Mouse (Mus musculus) kidney, embryonic 14.5 days (tissue): Measurements from ENCODE around the gene Bet1l. TPM values are rescaled to one million over a fixed set of nuclear protein-coding genes. Genes with fewer than 3 reads are reported as not detected.

Experiments
- ATAC-seq: fragments of 200-750 bp; cut with Nextera tagmentation; 2 replicates; pipeline ENCODE4 v1.8.0; 2017; ENCODE audit warnings: moderate number of reproducible peaks, mild to moderate bottlenecking, moderate TSS enrichment, moderate library complexity; ENCODE audit not compliant: low FRiP score, low TSS enrichment
- H3K27ac ChIP-seq: fragments of 300-500 bp; sonication (generic); 2 replicates; pipeline ENCODE4 v1.5.1; 2014; ENCODE audit warnings: low read depth, mild to moderate bottlenecking, low read length, moderate library complexity, mixed read lengths
- H3K27me3 ChIP-seq: fragments of 300-500 bp; sonication (generic); 2 replicates; pipeline ENCODE4 v1.6.1; 2014; ENCODE audit warnings: mild to moderate bottlenecking, low read length; ENCODE audit not compliant: control insufficient read depth, insufficient read depth
- H3K36me3 ChIP-seq: fragments of 300-500 bp; sonication (generic); 2 replicates; pipeline ENCODE4 v1.6.1; 2014; ENCODE audit warnings: low read length, mixed read lengths; ENCODE audit not compliant: control insufficient read depth, insufficient read depth
- H3K4me1 ChIP-seq: fragments of 300-500 bp; sonication (generic); 2 replicates; pipeline ENCODE4 v1.6.1; 2014; ENCODE audit warnings: low read length, mixed read lengths; ENCODE audit not compliant: control insufficient read depth, insufficient read depth
- H3K4me2 ChIP-seq: fragments of 300-500 bp; sonication (generic); replicated peaks from 2 replicates; pipeline ENCODE4 v1.6.1; 2014; ENCODE audit warnings: low read depth, mild to moderate bottlenecking, low read length
- H3K4me3 ChIP-seq: fragments of 300-500 bp; sonication (generic); 2 replicates; pipeline ENCODE4 v1.5.1; 2014; ENCODE audit warnings: mild to moderate bottlenecking, low read length
- H3K9ac ChIP-seq: fragments of 300-500 bp; sonication (generic); 2 replicates; pipeline ENCODE4 v1.6.1; 2014; ENCODE audit warnings: low read depth, mild to moderate bottlenecking, low read length, moderate library complexity
- H3K9me3 ChIP-seq: fragments of 300-500 bp; sonication (generic); 2 replicates; pipeline ENCODE4 v1.6.1; 2016; ENCODE audit warnings: low read length; ENCODE audit not compliant: control insufficient read depth
- WGBS: fragments of 180-500 bp; shearing (Covaris S2); extraction: QIAGEN DNeasy Blood & Tissue Kit; methylation state at CpG from one replicate; pipeline ENCODE4 v1.1.7; 2014; 5-methylcytosine and 5-hydroxymethylcytosine counted together
- polyA plus RNA-seq: library from polyadenylated mRNA; unstranded; fragments of >200 nt; fragmentation: Nextera tagmentation; extraction: Ambion mirVana; gene quantifications from 2 replicates; pipeline ENCODE4 v1.2.1, GENCODE M21; 2014

The Bet1l gene
- polyA plus RNA-seq, 1 experiment from 2014 or later = 38.6 TPM

DNA sequence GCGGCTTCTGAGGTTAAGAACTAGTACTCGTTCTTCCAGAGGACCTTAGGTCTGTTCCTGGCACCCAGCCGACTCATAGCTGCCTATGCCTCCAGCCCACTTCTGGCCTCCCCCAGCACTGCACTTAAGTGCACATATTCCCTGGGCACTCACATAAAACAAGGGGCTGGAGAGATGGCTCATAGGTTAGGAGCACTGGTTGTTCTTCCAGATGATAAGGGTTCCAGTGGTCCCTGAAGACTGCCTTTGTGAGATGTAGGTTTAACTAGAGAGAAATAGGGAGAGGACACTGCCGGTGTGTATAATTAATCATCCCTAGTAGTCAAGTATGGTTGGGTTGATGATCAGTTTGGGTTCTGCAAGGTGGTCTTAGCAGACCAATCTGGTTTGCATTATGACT is 34.6 kb downstream of the Bet1l start:
- H3K27me3 ChIP-seq = no peaks in the 10 kb centered on the region
- no peak for ATAC-seq
- 89% methylated on average over 4 of the region's 4 CpGs for WGBS
- 0 out of 2 replicates have a peak, but pooled peaks cover 3% of the 10 kb centered on the region for H3K4me1 ChIP-seq
- H3K9ac ChIP-seq = no peak overlapping the region
- no peak overlapping the region for H3K4me2 ChIP-seq
- no peak overlapping the region for H3K27ac ChIP-seq
- no peak overlapping the region for H3K4me3 ChIP-seq
- no peaks in the 10 kb centered on the region for H3K9me3 ChIP-seq
- H3K36me3 ChIP-seq = no peaks in the 10 kb centered on the region

DNA sequence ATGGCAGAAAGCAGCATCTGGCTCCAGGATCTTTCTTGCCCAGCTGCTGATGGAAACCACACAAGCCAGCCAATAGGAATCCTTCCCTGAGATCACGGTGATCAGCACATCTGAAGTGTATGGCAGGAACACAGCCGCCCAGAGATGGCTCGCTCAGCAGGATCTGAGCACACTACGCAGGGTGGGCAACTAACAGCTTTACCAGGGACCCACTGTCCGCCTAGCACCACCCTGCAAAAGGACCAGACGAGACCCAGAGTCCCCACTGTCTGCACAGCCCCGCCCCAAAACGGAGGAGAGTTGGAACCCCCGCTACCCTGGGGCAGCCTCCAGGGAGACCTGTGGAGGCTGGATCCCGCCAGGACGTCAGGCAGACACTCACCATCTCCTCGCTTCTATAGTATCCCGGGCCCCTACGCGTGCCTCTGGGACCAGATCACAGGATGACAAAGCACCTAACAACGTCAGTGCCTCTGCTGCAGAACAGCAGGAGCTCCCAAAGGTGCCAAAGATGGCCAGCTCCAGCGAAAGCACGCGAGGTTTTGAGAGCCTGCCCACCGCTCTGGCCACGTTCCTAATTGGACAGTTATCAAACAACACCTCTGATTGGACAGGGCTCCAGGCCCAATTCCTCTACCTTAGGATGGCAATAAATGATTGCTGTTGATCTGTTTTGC is 35.6 kb downstream of the Bet1l start, which contains the start of gene Zfp941:
Gene Zfp941, minus strand, starts transcription at position 526 of the 677 bp plus-strand sequence.
- Histone ChIP-seq H3K27me3 (no peaks in the 10 kb centered on the region), H3K9me3 (no peaks in the 10 kb centered on the region)
- peak; percentile 89 for ATAC-seq

DNA sequence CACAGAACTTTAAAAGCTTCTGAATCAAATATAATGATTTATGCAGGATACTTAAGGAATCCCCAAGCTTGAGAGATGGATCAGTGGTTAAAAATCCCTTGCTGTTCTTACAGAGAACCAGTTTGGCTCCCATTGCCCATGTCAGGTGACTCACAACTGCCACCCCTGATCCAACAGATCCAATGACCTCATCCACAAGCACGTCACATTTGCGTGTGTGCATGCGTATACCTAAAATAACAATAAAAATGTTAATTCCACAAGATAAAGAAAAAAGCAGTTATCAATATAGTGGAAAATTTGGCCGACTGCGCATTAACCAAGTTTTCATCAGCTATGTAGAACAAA is 36.1 kb downstream of the Bet1l start:
- no peak overlapping the region for H3K27ac ChIP-seq
- H3K4me3 ChIP-seq = peak overlapping the region; percentile 46
- no peak overlapping the region for H3K9ac ChIP-seq
- ATAC-seq = no peak
- no peaks in the 10 kb centered on the region for H3K9me3 ChIP-seq
- no peaks in the 10 kb centered on the region for H3K27me3 ChIP-seq
- H3K4me1 ChIP-seq = 0 out of 2 replicates have a peak, but pooled peaks cover 3% of the 10 kb centered on the region
- no peaks in the 10 kb centered on the region for H3K36me3 ChIP-seq
- 50% methylated on average over 5 of the region's 5 CpGs for WGBS
- peak overlapping the region; percentile 66 for H3K4me2 ChIP-seq

More for the DNA sequence above, 35.6 kb downstream of the Bet1l start, which contains the start of gene Zfp941:
- Histone ChIP-seq H3K27ac (no peak within 1 kb of the TSS), H3K4me1 (0 out of 2 replicates have a peak, but pooled peaks cover 3% of the 10 kb centered on the region), H3K9ac (peak within 1 kb of the TSS; percentile 46; the same call in 1 of the 2 replicates), H3K4me2 (peak within 1 kb of the TSS; percentile 66), H3K4me3 (peak within 1 kb of the TSS; percentile 46), H3K36me3 (no peaks in the 10 kb centered on the region)
- WGBS = 2% methylated on average over 21 of the region's 21 CpGs

DNA sequence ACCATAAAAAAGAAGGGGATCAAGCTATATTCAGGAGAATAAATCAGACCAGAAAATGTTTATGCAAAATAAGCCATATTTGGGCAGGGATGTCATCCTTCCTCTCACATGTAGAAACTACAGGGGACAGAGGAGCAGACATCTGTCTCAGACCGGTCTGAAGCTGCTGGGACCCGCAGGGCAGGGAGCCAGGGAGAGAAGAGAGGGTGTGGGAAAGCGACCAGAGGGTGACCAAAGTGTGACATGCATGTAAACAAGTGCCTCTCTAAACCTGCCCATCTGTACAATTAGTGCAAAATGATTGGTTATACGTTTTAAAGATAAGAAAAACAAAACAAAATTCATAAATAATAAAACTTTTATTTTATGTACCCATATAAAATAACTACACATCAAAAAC is 37.2 kb downstream of the Bet1l start:
- Histone ChIP-seq H3K4me1 (0 out of 2 replicates have a peak, but pooled peaks cover 3% of the 10 kb centered on the region), H3K9ac (no peak overlapping the region), H3K9me3 (no peaks in the 10 kb centered on the region), H3K4me2 (no peak overlapping the region), H3K27me3 (no peaks in the 10 kb centered on the region), H3K36me3 (no peaks in the 10 kb centered on the region), H3K27ac (no peak overlapping the region), H3K4me3 (no peak overlapping the region)
- WGBS = 74% methylated on average over 4 of the region's 4 CpGs
- no peak for ATAC-seq

DNA sequence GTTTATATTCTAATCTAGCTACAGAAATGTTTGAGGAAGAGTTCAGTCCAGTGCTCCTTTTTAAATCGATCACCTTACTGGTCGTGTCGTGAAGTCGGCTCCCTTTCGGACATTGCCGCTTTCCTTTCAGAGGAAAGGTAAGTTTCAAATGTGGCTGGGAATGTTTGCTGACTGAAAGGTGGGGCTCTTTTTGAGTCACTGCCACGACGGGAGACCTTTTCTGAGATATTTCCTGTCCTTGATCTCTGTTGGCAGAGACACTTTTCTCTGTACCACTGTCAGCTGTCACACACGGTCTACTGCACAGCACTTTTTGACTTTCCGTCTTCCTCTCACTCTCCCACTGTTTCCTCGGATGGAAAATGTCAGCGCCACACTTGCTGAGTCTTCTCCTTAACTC is 44.5 kb downstream of the Bet1l start:
- no peak for ATAC-seq
- Histone ChIP-seq H3K4me1 (no peaks in the 10 kb centered on the region), H3K4me3 (no peak overlapping the region), H3K4me2 (no peak overlapping the region), H3K27me3 (no peaks in the 10 kb centered on the region), H3K9ac (no peak overlapping the region), H3K9me3 (no peaks in the 10 kb centered on the region), H3K27ac (no peak overlapping the region), H3K36me3 (peaks cover 2% of the 10 kb centered on the region; the same call in 1 of the 2 replicates)
- WGBS = 91% methylated on average over 12 of the region's 12 CpGs

DNA sequence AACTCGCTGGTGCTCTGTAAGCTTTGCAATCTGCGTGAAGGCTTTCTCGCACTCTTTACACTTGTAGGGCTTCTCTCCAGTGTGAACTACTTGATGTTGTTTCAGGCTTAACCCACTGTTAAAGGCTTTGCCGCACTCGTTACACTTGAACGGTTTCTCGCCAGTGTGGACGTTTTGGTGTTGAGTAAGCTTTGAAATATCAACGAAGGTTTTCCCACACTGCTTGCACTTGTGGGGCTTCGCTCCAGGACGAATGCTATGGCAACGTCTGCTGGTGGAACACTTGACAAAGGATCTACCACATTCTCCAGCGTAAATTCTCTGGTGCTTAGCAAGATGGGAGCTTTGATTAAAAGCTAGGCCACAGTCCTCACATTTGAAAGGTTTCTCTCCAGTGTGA is 45.7 kb downstream of the Bet1l start:
- no peak overlapping the region for H3K27ac ChIP-seq
- no peaks in the 10 kb centered on the region for H3K9me3 ChIP-seq
- peaks cover 2% of the 10 kb centered on the region; the same call in 1 of the 2 replicates for H3K36me3 ChIP-seq
- no peak for ATAC-seq
- no peak overlapping the region for H3K4me3 ChIP-seq
- H3K9ac ChIP-seq = no peak overlapping the region
- no peak overlapping the region for H3K4me2 ChIP-seq
- 85% methylated on average over 13 of the region's 13 CpGs for WGBS
- no peaks in the 10 kb centered on the region for H3K27me3 ChIP-seq
- H3K4me1 ChIP-seq = no peaks in the 10 kb centered on the region

DNA sequence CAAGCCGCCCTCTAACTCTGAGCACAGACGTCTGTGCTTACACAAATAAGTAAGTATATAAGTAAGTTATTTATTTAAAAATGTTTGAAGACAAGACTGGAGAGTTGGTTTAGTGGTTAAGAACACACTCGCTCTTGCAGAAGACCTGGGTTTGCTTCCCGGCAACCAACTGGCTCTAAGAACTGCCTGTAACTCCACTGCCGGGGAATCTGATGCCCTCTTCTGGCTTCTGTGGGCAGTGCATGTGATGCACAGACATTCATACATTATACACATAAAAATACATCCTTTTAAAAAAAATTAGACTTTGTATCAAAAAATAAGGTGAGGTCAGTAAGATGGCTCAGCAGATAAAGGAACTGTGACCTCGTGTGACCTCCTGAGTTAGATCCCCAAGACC is 46.9 kb downstream of the Bet1l start:
- Histone ChIP-seq H3K27me3 (no peaks in the 10 kb centered on the region), H3K9me3 (no peaks in the 10 kb centered on the region), H3K9ac (no peak overlapping the region), H3K4me1 (no peaks in the 10 kb centered on the region), H3K36me3 (peaks cover 2% of the 10 kb centered on the region; the same call in 1 of the 2 replicates), H3K4me2 (no peak overlapping the region), H3K4me3 (no peak overlapping the region), H3K27ac (no peak overlapping the region)
- no peak for ATAC-seq
- WGBS = 96% methylated on average over 6 of the region's 6 CpGs

DNA sequence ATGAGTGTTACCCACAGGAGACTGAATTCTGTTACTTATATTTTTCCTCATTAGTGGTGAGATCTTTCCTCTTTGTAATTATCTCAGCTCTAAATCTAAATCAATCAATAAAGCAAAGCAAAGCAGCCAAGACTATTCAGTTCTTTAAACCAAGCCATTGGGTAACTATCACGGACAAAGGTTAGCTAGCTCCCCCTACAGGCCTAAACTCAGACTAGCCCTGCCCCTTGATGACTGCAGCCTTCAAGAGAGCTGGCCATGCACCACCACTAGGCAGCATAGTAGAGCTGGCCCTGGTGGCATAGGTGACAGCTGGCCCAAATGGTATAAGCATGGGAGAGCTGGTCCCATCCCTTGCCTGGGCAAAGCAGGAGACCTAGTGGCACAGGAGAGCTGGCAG is 51.7 kb downstream of the Bet1l start:
- Histone ChIP-seq H3K27me3 (no peaks in the 10 kb centered on the region), H3K36me3 (no peaks in the 10 kb centered on the region), H3K4me2 (no peak overlapping the region), H3K9ac (no peak overlapping the region), H3K27ac (no peak overlapping the region), H3K4me3 (no peak overlapping the region), H3K9me3 (no peaks in the 10 kb centered on the region), H3K4me1 (no peaks in the 10 kb centered on the region)
- no peak; the same call in 1 of the 2 replicates for ATAC-seq
- 12% methylated on average over 1 of the region's 1 CpGs for WGBS
